Mouse (Mus musculus) heart, postnatal 25 days (tissue): ENCODE data around the gene Mmrn1. TPM values are rescaled to one million over a fixed set of nuclear protein-coding genes. Genes with fewer than 3 reads are reported as not detected.
"Not testable (repeated sequence)": the region's sequence is repeated elsewhere in the genome, so short reads cannot be mapped to it uniquely, and the experiment has no call there.

Experiments
- DNase-seq: peaks from one replicate; pipeline ENCODE4 v3.0.0; 2022; ENCODE audit warnings: low spot score
- intact Hi-C: fragments of 180-260 bp; cut with DNase I; formaldehyde crosslinking; loops from one replicate; pipeline ENCODE4 v1.15.1; 2025
- total RNA-seq, 2 experiments: library from RNA; stranded (reverse); gene quantifications; 2 replicates each; pipeline ENCODE4 v1.2.3; 2021

Mmrn1 gene
- total RNA-seq: 1 to 10 TPM; 5.8 to 6.5 TPM

GRCm38 (mm10) chr6:60924676-60925075 is at the start of gene Mmrn1:
Gene Mmrn1, plus strand, starts transcription at chr6:60924976.
- intact Hi-C loops, DNase-seq: not testable (repeated sequence)

- no peak for DNase-seq
- intact Hi-C loops: no loop called here
Measured at GRCm38 (mm10) chr6:60880362-60880761, 44.4 kb upstream of the Mmrn1 start.

DNA sequence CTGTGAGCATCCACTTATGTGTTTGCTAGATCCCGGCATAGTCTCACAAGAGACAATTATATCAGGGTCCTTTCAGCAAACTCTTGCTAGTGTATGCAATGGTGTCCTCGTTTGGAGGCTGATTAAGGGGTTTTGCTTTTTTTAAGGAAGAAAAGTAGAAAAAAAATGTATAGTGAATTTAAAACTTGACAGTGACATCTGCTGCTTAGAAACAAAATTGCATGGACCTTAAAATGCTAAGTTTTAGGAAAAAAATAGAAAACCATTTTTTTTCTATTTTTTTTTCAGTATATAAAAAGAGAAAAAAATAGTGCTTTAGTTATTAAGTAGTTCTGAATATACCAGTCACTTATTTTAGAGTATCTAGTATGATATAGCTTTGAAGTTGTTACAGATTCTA is 43.2 kb upstream of the Mmrn1 start:
- intact Hi-C loops: no loop called here
- DNase-seq: no peak

DNA sequence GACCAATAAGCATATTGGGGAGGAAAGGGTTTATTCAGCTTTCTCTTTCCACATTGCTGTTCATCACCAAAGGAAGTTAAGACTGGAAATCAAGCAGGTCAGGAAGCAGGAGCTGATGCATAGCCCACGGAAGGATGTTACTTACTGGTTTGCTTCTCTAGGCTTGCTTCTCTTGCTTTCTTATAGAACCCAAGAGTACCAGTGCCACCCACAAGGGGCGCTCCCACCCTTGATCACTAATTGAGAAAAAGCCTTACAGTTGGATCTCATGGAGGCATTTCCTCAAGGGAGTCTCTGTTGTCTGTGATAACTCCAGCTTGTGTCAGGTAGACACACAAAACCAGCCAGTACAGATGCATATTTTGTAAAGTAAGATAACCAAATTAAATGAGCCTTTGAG is 17.5 kb upstream of the Mmrn1 start:
- DNase-seq: no peak
- intact Hi-C loops: no loop called here

DNA sequence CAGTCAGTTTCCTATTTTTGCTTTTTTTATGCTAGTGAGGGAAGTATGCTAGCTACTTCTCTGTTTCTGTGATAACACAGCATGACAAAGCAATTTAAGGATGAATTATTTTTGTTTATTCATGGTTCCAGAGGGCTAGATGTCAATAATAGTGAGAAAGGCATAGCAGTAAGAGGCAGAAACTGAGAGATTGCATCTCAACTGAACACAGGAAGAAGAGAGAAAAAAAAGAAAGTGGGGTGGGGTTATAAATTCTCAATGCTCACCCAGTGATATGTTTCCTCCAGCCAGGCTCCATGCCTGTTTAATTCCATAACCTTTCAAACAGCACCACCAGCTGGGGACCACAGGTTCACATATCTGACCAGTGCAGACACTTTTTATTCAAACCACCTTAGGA is 6.6 kb downstream of the Mmrn1 start:
- intact Hi-C loops: loop anchor here (5.0 kb wide), 1 partner anchor 249 kb away; no protein-coding TSS in a partner anchor

DNA sequence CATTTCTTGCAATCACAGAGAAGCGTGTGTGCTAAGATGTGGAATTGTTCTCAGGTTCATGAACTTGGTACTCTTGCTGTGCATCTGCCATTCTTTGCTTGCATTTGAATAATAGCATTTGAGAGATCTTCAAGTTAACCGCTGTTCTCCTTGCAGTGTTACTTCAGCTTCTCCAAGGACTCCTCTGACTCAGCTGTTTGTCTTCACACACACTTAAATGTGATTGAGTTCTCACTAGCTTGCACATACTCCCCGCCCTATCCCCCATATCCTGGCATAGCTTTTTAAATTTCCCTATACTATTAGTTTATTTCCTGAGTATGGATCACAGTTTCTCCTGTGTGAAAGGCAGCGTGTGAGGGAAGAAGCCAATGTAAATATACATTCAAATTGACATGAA is 10.1 kb downstream of the Mmrn1 start:
- intact Hi-C loops: loop anchor here (5.0 kb wide), 1 partner anchor 253 kb away; no protein-coding TSS in a partner anchor
- no peak for DNase-seq

More for the DNA sequence above, 6.6 kb downstream of the Mmrn1 start:
- no peak for DNase-seq

- no peak for DNase-seq
- intact Hi-C loops: no loop called here
Measured at GRCm38 (mm10) chr6:60935448-60936130, 10.8 kb downstream of the Mmrn1 start.

GRCm38 (mm10) chr6:60944178-60944577 is 19.4 kb downstream of the Mmrn1 start:
- intact Hi-C loops: no loop called here
- DNase-seq: no peak

- intact Hi-C loops: loop anchor here (5.0 kb wide), 1 partner anchor 387 kb away; no protein-coding TSS in a partner anchor
- DNase-seq: no peak
Measured at GRCm38 (mm10) chr6:60944621-60945020, 19.8 kb downstream of the Mmrn1 start.

- intact Hi-C loops: no loop called here
- no peak for DNase-seq
Measured at GRCm38 (mm10) chr6:60950415-60950814, 25.6 kb downstream of the Mmrn1 start.

DNA sequence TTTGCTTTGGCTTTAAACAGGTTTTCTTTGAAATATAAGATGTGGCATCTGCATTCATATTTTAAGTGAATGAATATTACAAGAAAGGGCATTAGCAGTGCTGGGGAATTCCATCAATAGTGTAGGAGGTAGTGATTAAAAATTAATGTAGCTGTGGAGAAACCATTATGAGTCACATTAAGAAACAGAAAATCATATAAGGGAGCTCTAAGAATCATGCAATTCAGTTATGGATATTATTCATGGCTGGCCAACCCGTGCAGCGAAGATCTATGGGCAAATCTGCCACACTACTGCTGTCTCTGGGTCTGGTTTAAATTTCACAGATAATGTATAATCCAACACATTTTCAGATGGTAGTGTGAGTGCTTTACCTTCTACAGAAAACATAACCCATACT is 36.5 kb downstream of the Mmrn1 start:
- intact Hi-C loops: no loop called here
- DNase-seq: no peak

DNA sequence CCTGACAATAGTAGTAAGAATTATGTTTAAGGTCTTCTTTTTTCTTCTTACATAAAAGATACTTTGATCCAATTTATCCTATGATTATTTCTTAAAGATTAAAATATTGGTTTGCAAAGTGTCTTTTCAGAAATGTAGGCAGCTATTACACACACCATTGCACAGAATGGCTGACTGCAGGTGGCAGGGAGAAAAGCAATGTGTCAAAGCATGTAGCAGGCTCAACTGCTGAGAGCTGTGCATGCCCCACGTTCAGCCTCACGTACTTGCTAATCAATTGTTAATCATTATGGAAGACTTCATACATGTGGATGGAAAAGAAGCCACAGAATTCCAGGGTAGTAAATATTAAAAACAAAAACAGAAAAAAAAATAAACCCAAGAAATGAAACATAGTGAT is 37.1 kb downstream of the Mmrn1 start:
- intact Hi-C loops: no loop called here
- DNase-seq: no peak

GRCm38 (mm10) chr6:60962668-60963067 is 37.9 kb downstream of the Mmrn1 start:
- no peak for DNase-seq
- intact Hi-C loops: no loop called here

GRCm38 (mm10) chr6:60963726-60964125 is 39.0 kb downstream of the Mmrn1 start:
- intact Hi-C loops: no loop called here
- no peak for DNase-seq

- intact Hi-C loops: no loop called here
Measured at GRCm38 (mm10) chr6:60966931-60967330, 42.2 kb downstream of the Mmrn1 start.

GRCm38 (mm10) chr6:60969407-60969806 is 44.6 kb downstream of the Mmrn1 start:
- no peak for DNase-seq
- intact Hi-C loops: no loop called here

More at GRCm38 (mm10) chr6:60966931-60967330, 42.2 kb downstream of the Mmrn1 start:
- no peak for DNase-seq

DNA sequence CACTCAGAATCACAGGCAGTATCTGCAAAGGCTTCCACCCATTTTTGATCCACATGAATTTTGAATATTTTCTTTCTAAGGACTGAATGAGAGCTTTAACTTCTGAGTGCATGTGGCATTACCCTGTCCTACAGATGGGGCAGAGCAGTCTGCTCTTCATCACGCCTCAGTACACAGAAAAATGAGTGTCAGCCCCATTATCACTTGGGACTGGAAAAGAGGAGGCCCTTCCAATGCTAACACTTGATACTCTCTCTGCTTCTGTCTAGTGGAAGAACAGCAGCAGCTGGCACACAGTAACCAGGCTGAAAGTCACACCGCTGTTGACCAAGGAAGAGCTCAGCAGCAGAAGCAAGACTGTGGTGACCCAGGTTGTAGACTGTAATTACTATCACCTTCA is 46.0 kb downstream of the Mmrn1 start:
- intact Hi-C loops: no loop called here
- DNase-seq: no peak

- no peak for DNase-seq
- intact Hi-C loops: no loop called here
Measured at GRCm38 (mm10) chr6:60978610-60979009, 53.8 kb downstream of the Mmrn1 start.

GRCm38 (mm10) chr6:60979039-60979438 is 54.3 kb downstream of the Mmrn1 start:
- intact Hi-C loops: no loop called here
- DNase-seq: no peak

GRCm38 (mm10) chr6:60984360-60984759 is 59.6 kb downstream of the Mmrn1 start:
- intact Hi-C loops: no loop called here

GRCm38 (mm10) chr6:60985919-60986318 is 61.1 kb downstream of the Mmrn1 start:
- no peak for DNase-seq
- intact Hi-C loops: loop anchor here (1.0 kb wide), 1 partner anchor 316 kb away; no protein-coding TSS in a partner anchor

More at GRCm38 (mm10) chr6:60984360-60984759, 59.6 kb downstream of the Mmrn1 start:
- no peak for DNase-seq

GRCm38 (mm10) chr6:60986914-60987313 is 62.1 kb downstream of the Mmrn1 start:
- intact Hi-C loops: loop anchor here (1.0 kb wide), 1 partner anchor 315 kb away; no protein-coding TSS in a partner anchor
- no peak for DNase-seq
